Mouse (Mus musculus): ENCODE data around the gene Abl1. TPM values are rescaled to one million over a fixed set of nuclear protein-coding genes. Genes with fewer than 3 reads are reported as not detected.

The Abl1 gene
- 25.7 TPM for polyA plus RNA-seq (2015; fragmentation: Illumina TruSeq; extraction: RNeasy Lipid Tissue Mini Kit (QIAGEN cat#74804); ENCODE audit: low read depth, low replicate concordance)

DNA sequence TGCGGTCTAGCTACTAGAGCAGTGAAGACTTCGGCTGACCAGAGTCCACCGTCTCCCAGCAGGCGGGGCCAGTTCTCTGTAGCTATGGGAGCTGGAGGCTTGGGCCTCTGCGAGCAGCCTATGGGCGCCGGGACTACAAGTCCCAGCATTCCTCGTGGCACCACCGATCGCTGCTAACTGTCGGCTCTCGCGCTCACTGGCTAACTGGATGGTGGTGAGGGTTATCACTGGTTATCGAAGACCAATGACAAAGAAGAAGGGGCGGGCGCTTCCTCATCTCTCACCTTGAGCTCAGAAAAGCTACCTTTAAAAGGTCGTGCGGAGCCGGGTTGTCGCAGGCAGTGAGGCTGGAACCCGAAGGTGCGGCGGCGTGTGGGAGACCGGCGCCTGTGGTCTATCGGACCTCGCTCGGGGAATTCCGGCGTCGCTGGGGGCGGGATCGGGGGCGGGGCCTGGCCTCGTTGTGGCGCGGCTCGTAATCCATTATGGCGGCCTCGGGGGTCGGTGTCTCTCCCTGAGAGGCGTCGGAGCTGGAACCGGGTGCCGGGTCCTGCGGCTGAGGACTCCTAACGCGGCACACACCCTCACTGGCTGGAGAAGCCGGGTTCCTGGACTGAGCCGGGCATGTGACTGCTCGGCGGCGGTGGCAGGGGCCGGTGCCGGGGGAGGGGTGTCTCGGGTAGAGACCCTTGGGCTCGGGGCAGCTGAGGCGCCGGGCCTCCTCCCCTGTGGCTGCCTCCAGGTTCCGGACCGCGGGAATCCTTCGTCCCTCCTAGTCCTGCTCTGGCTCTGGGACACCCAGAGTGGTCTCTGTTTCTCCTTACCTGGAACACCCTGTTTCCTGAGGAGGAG lies at the start of gene Abl1:
Abl1 (plus strand) TSS at position 303 of the 852 bp plus-strand sequence.

DNA sequence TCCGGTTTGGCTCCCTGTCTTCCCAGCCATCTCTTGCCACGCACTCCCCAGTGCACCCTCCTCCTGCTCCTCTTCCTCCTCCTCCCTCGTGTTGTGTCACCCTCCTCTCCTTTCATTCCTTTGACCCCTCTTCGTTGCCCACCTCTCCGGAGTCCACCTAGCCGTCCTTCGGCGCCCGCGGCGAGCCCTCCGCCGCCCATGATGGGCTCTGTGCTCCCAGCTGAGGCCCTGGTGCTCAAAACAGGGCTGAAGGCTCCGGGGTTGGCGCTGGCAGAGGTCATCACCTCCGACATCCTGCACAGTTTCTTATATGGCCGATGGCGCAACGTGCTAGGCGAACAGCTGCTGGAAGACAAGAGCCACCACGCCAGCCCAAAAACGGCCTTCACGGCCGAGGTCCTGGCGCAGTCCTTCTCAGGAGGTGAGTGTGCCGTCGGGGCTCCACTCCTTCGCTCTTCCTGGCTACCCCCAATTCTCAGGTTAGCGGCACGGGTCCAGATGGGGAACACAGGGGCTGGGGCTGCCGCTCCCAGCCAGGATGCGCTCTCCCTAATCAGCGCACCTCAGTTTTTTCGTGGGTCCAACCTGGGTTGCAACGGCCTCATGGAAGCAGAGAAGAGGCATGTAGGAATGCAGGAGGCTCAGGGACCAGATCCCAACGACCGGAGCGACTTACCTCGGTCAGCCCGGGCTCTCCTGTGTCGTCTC lies 48.1 kb upstream of the Abl1 start, which contains the start of gene Prdm12:
Prdm12 (plus strand) TSS at position 137 of the 708 bp plus-strand sequence.

DNA sequence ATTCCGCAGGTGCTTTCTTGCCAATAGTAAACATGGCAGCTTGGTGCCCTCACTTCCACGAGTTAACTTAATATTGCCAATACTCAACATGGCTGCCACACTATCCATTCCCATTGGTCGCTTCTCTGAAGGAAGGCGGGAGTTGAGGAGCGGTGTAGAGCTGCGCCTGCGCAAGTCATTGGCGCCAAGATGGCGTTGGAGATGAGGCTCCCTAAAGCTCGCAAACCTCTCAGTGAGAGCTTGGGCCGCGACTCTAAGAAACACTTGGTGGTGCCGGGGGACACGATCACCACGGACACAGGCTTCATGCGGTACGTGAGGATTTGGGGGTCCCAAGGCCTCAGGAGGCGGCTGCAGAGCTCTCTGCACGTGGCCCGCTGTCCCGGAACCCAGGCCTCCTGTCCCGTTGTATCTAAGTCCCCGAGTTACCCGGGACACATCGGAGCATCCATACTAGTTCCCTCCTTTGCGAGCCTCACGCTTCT lies 17.6 kb upstream of the Abl1 start, which contains the start of gene Exosc2:
Exosc2 (plus strand) TSS at position 165 of the 485 bp plus-strand sequence.

DNA sequence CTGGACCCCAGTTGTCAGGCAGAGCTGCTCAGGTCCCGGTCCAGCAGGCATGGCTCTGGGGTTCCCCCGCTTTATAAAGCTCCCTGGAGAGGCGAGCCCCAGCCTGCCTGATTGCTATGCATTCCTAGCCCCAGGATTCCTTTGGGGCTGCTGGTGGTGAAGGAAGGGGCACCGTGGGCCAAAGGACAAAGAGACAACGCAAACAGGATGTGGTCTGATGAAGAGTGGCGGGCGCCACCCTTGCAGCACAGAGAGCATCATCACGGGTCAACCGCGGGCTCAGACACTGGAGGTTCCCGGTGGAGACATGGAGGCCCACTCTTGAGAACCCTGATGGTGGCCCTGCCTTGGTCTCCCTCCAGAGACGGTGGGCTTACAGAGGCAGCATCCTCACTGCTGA lies 122.3 kb downstream of the Abl1 start, which contains the start of gene Qrfp:
Qrfp (minus strand) TSS at position 137 of the 400 bp plus-strand sequence.

DNA sequence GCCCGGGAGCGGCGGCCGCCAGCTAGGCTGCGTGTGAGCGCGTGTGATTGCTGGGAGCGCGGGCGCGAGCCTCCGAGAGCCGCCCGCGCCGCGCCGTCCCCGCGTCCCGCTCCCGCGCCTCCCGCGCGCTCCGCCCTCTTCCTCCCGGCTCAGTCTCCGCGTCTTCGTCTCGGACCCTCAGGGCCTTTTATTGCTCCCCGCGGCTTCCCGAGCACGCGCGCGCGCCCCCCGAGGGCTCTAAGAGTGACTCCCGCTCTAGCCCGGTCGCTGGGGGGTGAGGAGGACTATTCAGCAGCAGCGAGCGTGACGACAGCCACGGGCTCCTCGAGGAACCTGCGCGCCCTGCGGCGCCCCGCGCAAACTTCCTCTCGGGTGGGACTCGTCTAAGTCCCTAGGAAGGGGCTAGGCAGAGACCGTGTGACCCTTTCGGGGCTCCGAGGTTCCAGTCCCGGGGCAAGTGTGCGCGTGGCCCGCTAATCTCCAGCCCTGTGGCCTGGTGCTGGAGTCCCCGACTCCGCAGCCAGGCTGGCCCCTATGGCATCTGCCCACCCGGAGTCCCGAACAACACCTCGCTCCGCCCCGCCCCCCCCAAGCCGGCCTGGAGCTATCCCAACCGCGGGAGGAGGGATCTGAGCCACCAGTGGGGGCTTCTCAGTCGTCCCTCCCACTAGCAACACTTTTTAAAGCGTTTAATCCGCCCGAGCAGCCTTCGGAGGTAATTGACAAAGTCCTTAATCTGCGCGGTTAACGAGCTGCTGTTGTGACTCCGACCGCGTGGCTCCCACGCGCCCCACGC lies 157.9 kb downstream of the Abl1 start, which contains the start of gene Fibcd1:
Fibcd1 (minus strand) TSS at position 110 of the 796 bp plus-strand sequence.

Other genes with a start within 250 kb of the Abl1 start
- gene Ass1, start 218.2 kb upstream of the Abl1 start, polyA plus RNA-seq (2015; fragmentation: Illumina TruSeq; extraction: RNeasy Lipid Tissue Mini Kit (QIAGEN cat#74804); ENCODE audit: low read depth, low replicate concordance): 57.9 TPM
- 23.3 TPM for gene Fubp3, start 115.7 kb upstream of the Abl1 start, polyA plus RNA-seq (2015; fragmentation: Illumina TruSeq; extraction: RNeasy Lipid Tissue Mini Kit (QIAGEN cat#74804); ENCODE audit: low read depth, low replicate concordance)
- gene Prdm12, start 48.3 kb upstream of the Abl1 start, polyA plus RNA-seq (2015; fragmentation: Illumina TruSeq; extraction: RNeasy Lipid Tissue Mini Kit (QIAGEN cat#74804); ENCODE audit: low read depth, low replicate concordance): 0.18 TPM
- gene Exosc2, start 17.7 kb upstream of the Abl1 start, polyA plus RNA-seq (2015; fragmentation: Illumina TruSeq; extraction: RNeasy Lipid Tissue Mini Kit (QIAGEN cat#74804); ENCODE audit: low read depth, low replicate concordance): 26.9 TPM
- not detected for gene Qrfp, start 122.2 kb downstream of the Abl1 start, polyA plus RNA-seq (2015; fragmentation: Illumina TruSeq; extraction: RNeasy Lipid Tissue Mini Kit (QIAGEN cat#74804); ENCODE audit: low read depth, low replicate concordance)
- gene Fibcd1, start 157.6 kb downstream of the Abl1 start, polyA plus RNA-seq (2015; fragmentation: Illumina TruSeq; extraction: RNeasy Lipid Tissue Mini Kit (QIAGEN cat#74804); ENCODE audit: low read depth, low replicate concordance): 11.8 TPM
- gene Lamc3, start 198.9 kb downstream of the Abl1 start, polyA plus RNA-seq (2015; fragmentation: Illumina TruSeq; extraction: RNeasy Lipid Tissue Mini Kit (QIAGEN cat#74804); ENCODE audit: low read depth, low replicate concordance): 3.1 TPM

Measured in brain, adult 10 weeks (tissue).